Mouse (Mus musculus) forebrain, embryonic 14.5 days (tissue): ENCODE measurements around the gene Zglp1. TPM values are rescaled to one million over a fixed set of nuclear protein-coding genes. Genes with fewer than 3 reads are reported as not detected.

Experiments
- ATAC-seq: fragments of 200-750 bp; cut with Nextera tagmentation; 2 replicates; pipeline ENCODE4 v1.8.0; 2017; ENCODE audit warnings: mild to moderate bottlenecking, moderate library complexity
- DNase-seq: peaks from one replicate; pipeline ENCODE4 v3.0.0-alpha.2; 2015; ENCODE audit warnings: low spot score
- H3K27ac ChIP-seq: fragments of 300-500 bp; sonication (generic); 2 replicates; pipeline ENCODE4 v1.5.1; 2014; ENCODE audit warnings: low read depth, mild to moderate bottlenecking, control low read depth, low read length, moderate library complexity
- H3K27me3 ChIP-seq: fragments of 300-500 bp; sonication (generic); replicated peaks from 2 replicates; pipeline ENCODE4 v1.6.1; 2014; ENCODE audit warnings: low read length, control low read depth, mixed read lengths; ENCODE audit not compliant: control insufficient read depth, insufficient read depth
- H3K36me3 ChIP-seq: fragments of 300-500 bp; sonication (generic); 2 replicates; pipeline ENCODE4 v1.6.1; 2014; ENCODE audit warnings: low read length, control low read depth; ENCODE audit not compliant: control insufficient read depth, insufficient read depth
- H3K4me1 ChIP-seq: fragments of 300-500 bp; sonication (generic); 2 replicates; pipeline ENCODE4 v1.6.1; 2014; ENCODE audit warnings: antibody characterized with exemption, low read length, control low read depth; ENCODE audit not compliant: control insufficient read depth, insufficient read depth
- H3K4me2 ChIP-seq: fragments of 300-500 bp; sonication (generic); 2 replicates; pipeline ENCODE4 v1.6.1; 2014; ENCODE audit warnings: mild to moderate bottlenecking, control low read depth, low read length
- H3K4me3 ChIP-seq: fragments of 300-500 bp; sonication (generic); 2 replicates; pipeline ENCODE4 v1.5.1; 2014; ENCODE audit warnings: low read depth, low read length, control low read depth
- H3K9ac ChIP-seq: fragments of 300-500 bp; sonication (generic); 2 replicates; pipeline ENCODE4 v1.6.1; 2014; ENCODE audit warnings: mild to moderate bottlenecking, low read length, control low read depth, moderate library complexity
- H3K9me3 ChIP-seq: fragments of 300-500 bp; sonication (generic); replicated peaks from 2 replicates; pipeline ENCODE4 v1.6.1; 2016; ENCODE audit warnings: low read length, control low read depth, mixed read lengths; ENCODE audit not compliant: control insufficient read depth
- WGBS: fragments of 180-500 bp; shearing (Covaris S2); extraction: QIAGEN DNeasy Blood & Tissue Kit; methylation state at CpG from one replicate; pipeline ENCODE4 v1.1.7; 2014; 5-methylcytosine and 5-hydroxymethylcytosine counted together
- polyA plus RNA-seq: library from polyadenylated mRNA; unstranded; fragments of >200 nt; fragmentation: Nextera tagmentation; extraction: Ambion mirVana; gene quantifications from 2 replicates; pipeline ENCODE4 v1.2.1, GENCODE M21; 2014

Gene Zglp1
- polyA plus RNA-seq, 1 experiment from 2014 or later, result 1.3 TPM

DNA sequence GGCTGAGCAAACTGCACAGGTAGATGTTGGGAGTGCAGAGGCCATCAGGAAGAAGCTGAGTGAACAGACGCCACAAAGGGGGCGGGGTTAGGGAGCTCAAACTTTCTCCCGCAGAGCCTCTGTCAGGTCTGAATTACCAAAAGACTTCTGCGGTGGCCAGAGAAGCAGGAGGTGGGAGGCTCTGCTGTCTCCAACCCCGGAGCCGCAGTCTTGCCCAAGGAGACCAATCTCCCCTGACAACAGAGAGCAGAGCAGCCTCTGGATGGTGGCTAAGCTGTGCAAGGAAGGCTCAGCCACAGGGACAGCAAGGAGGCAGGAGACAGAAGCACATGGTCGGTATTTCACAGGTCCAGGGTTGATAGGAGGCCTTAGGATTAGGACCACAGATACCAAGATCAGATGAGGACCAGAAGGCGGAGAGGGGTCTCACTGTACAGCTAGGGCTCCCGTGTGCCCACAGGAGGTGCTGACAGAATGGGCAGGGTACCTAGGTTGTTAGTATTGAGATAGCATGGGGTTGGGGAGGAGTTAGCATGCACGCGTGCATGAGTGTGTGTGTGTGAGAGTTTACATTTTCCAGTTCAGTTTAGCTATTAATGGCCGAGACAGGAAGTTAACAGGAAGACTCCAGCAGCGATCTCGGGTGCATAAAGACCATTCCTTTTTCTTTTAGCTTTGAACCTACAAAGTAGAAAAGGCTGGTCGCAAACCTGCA lies 33.7 kb upstream of the Zglp1 start:
- 48% methylated on average over 15 of the region's 15 CpGs for WGBS
- ATAC-seq, result no peak
- Histone ChIP-seq H3K4me2 (no peak overlapping the region), H3K27me3 (no peaks in the 10 kb centered on the region), H3K36me3 (peaks cover 3% of the 10 kb centered on the region; the same call in 1 of the 2 replicates), H3K27ac (no peak overlapping the region), H3K9me3 (no peaks in the 10 kb centered on the region), H3K4me3 (no peak overlapping the region), H3K4me1 (no peaks in the 10 kb centered on the region), H3K9ac (no peak overlapping the region)
- no peak for DNase-seq

DNA sequence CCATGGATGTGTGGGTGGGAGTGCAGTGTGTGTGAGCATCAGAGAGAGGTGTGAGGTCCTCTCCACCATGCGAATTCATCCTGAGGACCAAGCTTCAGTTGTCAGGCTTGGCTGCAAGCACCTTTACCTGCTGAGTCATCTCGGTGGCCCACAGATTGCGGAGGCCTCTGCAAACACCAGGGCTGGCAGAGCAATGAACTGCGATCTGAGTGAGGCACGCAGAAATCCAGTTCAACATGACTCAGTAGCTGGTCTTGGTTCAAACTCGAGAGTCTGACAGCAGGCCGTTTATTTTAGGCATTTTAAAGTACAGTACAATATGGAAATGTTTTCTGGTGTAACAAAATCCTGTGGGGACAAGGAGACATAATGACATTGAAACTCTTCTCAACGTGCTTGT lies 30.9 kb upstream of the Zglp1 start:
- no peak overlapping the region for H3K4me3 ChIP-seq
- no peaks in the 10 kb centered on the region; the same call in 1 of the 2 replicates for H3K36me3 ChIP-seq
- H3K4me2 ChIP-seq, result no peak overlapping the region
- H3K4me1 ChIP-seq, result no peaks in the 10 kb centered on the region
- H3K27me3 ChIP-seq, result no peaks in the 10 kb centered on the region
- no peak for DNase-seq
- no peak for ATAC-seq
- H3K9ac ChIP-seq, result no peak overlapping the region
- H3K27ac ChIP-seq, result no peak overlapping the region
- WGBS, result 88% methylated on average over 8 of the region's 8 CpGs
- no peaks in the 10 kb centered on the region for H3K9me3 ChIP-seq

GRCm38 (mm10) chr9:21095958-21096357 lies 29.1 kb upstream of the Zglp1 start:
- Histone ChIP-seq H3K9ac (no peak overlapping the region), H3K36me3 (no peaks in the 10 kb centered on the region), H3K27ac (no peak overlapping the region), H3K4me2 (no peak overlapping the region), H3K4me1 (no peaks in the 10 kb centered on the region; the same call in 1 of the 2 replicates), H3K4me3 (no peak overlapping the region), H3K9me3 (no peaks in the 10 kb centered on the region), H3K27me3 (no peaks in the 10 kb centered on the region)
- DNase-seq (no peak), ATAC-seq (no peak)
- 51% methylated on average over 4 of the region's 4 CpGs for WGBS

- Histone ChIP-seq H3K27ac (no peak overlapping the region), H3K4me2 (no peak overlapping the region), H3K27me3 (no peaks in the 10 kb centered on the region), H3K4me1 (peaks cover 8% of the 10 kb centered on the region), H3K9me3 (no peaks in the 10 kb centered on the region), H3K9ac (no peak overlapping the region), H3K4me3 (no peak overlapping the region), H3K36me3 (peaks cover 20% of the 10 kb centered on the region)
- no peak for DNase-seq
- WGBS, result 95% methylated on average over 9 of the region's 9 CpGs
- ATAC-seq, result no peak
Measured at GRCm38 (mm10) chr9:21093423-21093822, 26.5 kb upstream of the Zglp1 start.

DNA sequence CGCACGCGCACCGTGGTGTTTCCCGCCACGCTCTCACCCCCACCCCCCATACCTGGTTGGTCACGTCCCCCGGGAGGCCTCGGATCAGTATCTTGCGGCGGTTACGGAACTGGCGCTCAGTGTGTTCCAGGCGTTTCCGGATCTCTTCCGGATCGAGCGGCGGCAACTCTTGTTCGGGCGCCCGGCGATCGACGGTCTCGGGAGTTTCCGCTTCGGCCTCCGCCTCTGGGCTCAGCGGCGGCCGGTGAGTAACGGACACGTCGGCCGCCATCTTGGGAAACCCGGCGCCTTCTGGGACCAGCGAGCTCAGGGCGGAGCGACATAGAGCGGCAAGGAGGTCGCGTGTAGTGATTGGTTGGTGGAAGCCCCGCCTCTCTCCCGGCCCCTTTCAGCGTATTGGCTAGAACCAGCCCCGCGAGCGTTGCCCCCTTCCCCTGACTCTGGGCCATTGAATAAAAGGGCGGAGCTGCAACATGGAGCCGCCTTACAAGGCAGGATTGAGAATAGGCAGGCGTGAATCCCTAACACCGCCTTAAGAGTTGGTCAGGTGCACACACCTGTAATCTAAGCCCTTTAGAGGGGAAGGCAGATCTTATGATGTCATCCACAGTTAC lies 24.9 kb upstream of the Zglp1 start, which contains the start of the genes Gm38431 and Raver1:
Gene Gm38431, minus strand, starts transcription at position 291 of the 614 bp plus-strand sequence.
Gene Raver1, minus strand, starts transcription at position 302 of the 614 bp plus-strand sequence.
- WGBS, result under 1% methylated on average over 54 of the region's 54 CpGs
- ATAC-seq (peak; percentile 100), DNase-seq (peak; percentile 99)
- peak within 1 kb of the TSS; percentile 73 for H3K9ac ChIP-seq
- no peaks in the 10 kb centered on the region for H3K9me3 ChIP-seq
- peak within 1 kb of the TSS; percentile 73 for H3K27ac ChIP-seq
- H3K36me3 ChIP-seq, result peaks cover 36% of the 10 kb centered on the region
- H3K27me3 ChIP-seq, result no peaks in the 10 kb centered on the region
- peak within 1 kb of the TSS; percentile 66 for H3K4me3 ChIP-seq
- peak within 1 kb of the TSS; percentile 88 for H3K4me2 ChIP-seq
- peaks cover 8% of the 10 kb centered on the region for H3K4me1 ChIP-seq

DNA sequence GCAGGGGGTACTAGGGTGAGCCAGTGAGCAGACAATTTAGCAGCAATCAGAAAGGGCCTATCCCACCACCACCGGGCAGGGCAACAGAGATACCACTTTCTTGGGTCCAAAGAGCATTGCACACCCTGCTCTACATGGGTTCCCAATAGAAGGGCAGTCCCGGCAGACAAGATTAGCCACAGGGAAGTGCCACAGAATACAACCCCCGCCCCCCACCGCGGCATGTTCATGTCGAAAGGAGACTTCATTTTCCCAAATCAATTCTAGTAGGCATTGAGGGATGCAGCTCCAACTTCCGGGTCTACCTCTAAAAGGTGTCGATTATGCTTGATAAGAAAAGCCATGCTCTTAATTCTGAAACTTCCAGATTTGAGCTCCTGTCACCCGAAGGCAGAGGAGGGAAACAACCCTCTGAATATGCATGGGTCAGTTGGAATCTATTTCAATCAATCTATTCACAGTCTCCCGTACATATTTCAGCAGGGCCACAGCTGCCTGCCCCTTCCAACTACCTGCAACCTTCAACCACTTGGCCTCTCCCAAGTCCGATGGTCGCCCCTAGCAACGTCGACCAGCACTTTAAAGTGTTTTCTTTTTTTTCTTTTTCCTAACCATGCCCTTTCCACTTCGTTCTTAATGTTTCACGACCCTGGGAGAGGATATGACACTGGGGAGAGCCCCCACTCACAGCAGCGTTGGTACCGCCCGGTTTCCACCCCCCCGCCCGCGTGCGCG lies 24.2 kb upstream of the Zglp1 start:
- H3K4me2 ChIP-seq, result peak overlapping the region; percentile 88
- H3K27me3 ChIP-seq, result no peaks in the 10 kb centered on the region
- peak overlapping the region; percentile 73 for H3K27ac ChIP-seq
- DNase-seq (no peak), ATAC-seq (no peak; the same call in 1 of the 2 replicates)
- peaks cover 8% of the 10 kb centered on the region for H3K4me1 ChIP-seq
- WGBS, result 2% methylated on average over 24 of the region's 24 CpGs
- H3K4me3 ChIP-seq, result peak overlapping the region; percentile 66
- peaks cover 42% of the 10 kb centered on the region for H3K36me3 ChIP-seq
- H3K9me3 ChIP-seq, result no peaks in the 10 kb centered on the region
- peak overlapping the region; percentile 73 for H3K9ac ChIP-seq

DNA sequence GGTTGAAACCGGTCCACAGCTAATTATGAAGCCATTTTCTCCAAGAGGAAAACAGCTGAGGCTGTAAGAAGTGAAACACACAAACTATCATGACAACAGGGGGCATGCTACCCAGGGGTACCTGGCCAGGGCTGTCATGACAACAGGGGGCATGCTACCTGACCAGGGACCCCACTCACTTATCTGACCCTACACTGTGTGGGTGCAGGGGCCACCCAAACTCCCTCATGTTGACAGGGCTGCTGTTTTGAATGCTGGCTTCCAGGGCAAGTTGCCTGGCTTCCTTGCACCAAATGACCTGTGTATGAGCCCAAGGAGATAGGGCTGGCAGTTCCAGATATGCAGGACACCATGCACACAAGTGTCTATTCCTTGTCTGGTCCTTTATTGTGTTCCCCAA lies 23.6 kb upstream of the Zglp1 start:
- 86% methylated on average over 1 of the region's 1 CpGs for WGBS
- ATAC-seq, result no peak
- peak overlapping the region; percentile 88 for H3K4me2 ChIP-seq
- H3K36me3 ChIP-seq, result peaks cover 48% of the 10 kb centered on the region
- H3K9ac ChIP-seq, result peak overlapping the region; percentile 73
- H3K27ac ChIP-seq, result no peak overlapping the region
- DNase-seq, result no peak
- H3K4me1 ChIP-seq, result peaks cover 8% of the 10 kb centered on the region
- H3K9me3 ChIP-seq, result no peaks in the 10 kb centered on the region
- H3K27me3 ChIP-seq, result no peaks in the 10 kb centered on the region
- peak overlapping the region; percentile 66 for H3K4me3 ChIP-seq

- peaks cover 97% of the 10 kb centered on the region for H3K36me3 ChIP-seq
- H3K4me2 ChIP-seq, result no peak overlapping the region
- DNase-seq, result no peak
- WGBS, result 82% methylated on average over 3 of the region's 3 CpGs
- H3K4me1 ChIP-seq, result no peaks in the 10 kb centered on the region
- no peaks in the 10 kb centered on the region for H3K27me3 ChIP-seq
- no peak overlapping the region for H3K9ac ChIP-seq
- no peak overlapping the region for H3K4me3 ChIP-seq
- H3K9me3 ChIP-seq, result no peaks in the 10 kb centered on the region
- no peak overlapping the region for H3K27ac ChIP-seq
- ATAC-seq, result no peak
Measured at GRCm38 (mm10) chr9:21083324-21083723, 16.4 kb upstream of the Zglp1 start.
